Mouse (Mus musculus) skeletal muscle tissue, adult 2 months (tissue): ENCODE measurements around the gene Frat1.

Source experiments
- DNase-seq: peaks from one replicate; pipeline ENCODE4 v3.0.0-alpha.2; 2012; ENCODE audit warnings: low read depth, low spot score

The Frat1 gene

GRCm38 (mm10) chr19:41816410-41816809, 13.4 kb upstream of the Frat1 start:
- DNase-seq: no peak

GRCm38 (mm10) chr19:41816915-41817314, 12.9 kb upstream of the Frat1 start:
- no peak for DNase-seq

GRCm38 (mm10) chr19:41817325-41817724, 12.4 kb upstream of the Frat1 start:
- DNase-seq: peak; percentile 88

- no peak for DNase-seq
These were observed 11.0 kb upstream of the Frat1 start for GRCm38 (mm10) chr19:41818749-41819148.

GRCm38 (mm10) chr19:41821436-41821835, 8.3 kb upstream of the Frat1 start:
- no peak for DNase-seq

- DNase-seq: no peak
These were observed 7.2 kb upstream of the Frat1 start for GRCm38 (mm10) chr19:41822589-41822988.

GRCm38 (mm10) chr19:41824950-41825349, 4.8 kb upstream of the Frat1 start:
- DNase-seq: no peak

GRCm38 (mm10) chr19:41826529-41826928, 3.2 kb upstream of the Frat1 start:
- no peak for DNase-seq

GRCm38 (mm10) chr19:41828941-41829340, 829 bp upstream of the Frat1 start:
- no peak for DNase-seq

GRCm38 (mm10) chr19:41830106-41831031, 599 bp downstream of the Frat1 start:
- peak; percentile 52 for DNase-seq

- no peak for DNase-seq
These were observed 1.4 kb downstream of the Frat1 start for GRCm38 (mm10) chr19:41831101-41831570.

GRCm38 (mm10) chr19:41831718-41832391, 2.1 kb downstream of the Frat1 start:
- no peak for DNase-seq

GRCm38 (mm10) chr19:41832501-41833201, 2.9 kb downstream of the Frat1 start:
- DNase-seq: no peak

GRCm38 (mm10) chr19:41835407-41835806, 5.6 kb downstream of the Frat1 start:
- no peak for DNase-seq

GRCm38 (mm10) chr19:41835816-41836215, 6.0 kb downstream of the Frat1 start:
- no peak for DNase-seq

- DNase-seq: no peak
These were observed 6.9 kb downstream of the Frat1 start for GRCm38 (mm10) chr19:41836719-41837118.

GRCm38 (mm10) chr19:41837194-41837916, 7.6 kb downstream of the Frat1 start:
- DNase-seq: no peak

GRCm38 (mm10) chr19:41837917-41838261, 8.1 kb downstream of the Frat1 start:
- DNase-seq: no peak

- no peak for DNase-seq
These were observed 9.0 kb downstream of the Frat1 start for GRCm38 (mm10) chr19:41838808-41839207.

GRCm38 (mm10) chr19:41839685-41840084, 9.9 kb downstream of the Frat1 start:
- DNase-seq: no peak

GRCm38 (mm10) chr19:41841105-41841750, 11.5 kb downstream of the Frat1 start:
- peak; percentile 74 for DNase-seq
